Mouse (Mus musculus) liver, adult 2 months (tissue): ENCODE measurements around the gene Sf3a1.

Experiments
- CTCF ChIP-seq: fragments of 200-500 bp; IDR thresholded peaks from 2 replicates; pipeline ENCODE4 v1.5.1; 2011; ENCODE audit warnings: low read depth, low read length, control low read depth
- POLR2A ChIP-seq: fragments of 200-500 bp; IDR thresholded peaks from 2 replicates; pipeline ENCODE4 v1.6.1; 2011; ENCODE audit warnings: low read length, control low read depth; ENCODE audit not compliant: insufficient read depth; ENCODE audit errors: extremely low read depth

- no peak for TF ChIP-seq CTCF
- TF ChIP-seq POLR2A, result no peak
Observed at GRCm38 (mm10) chr11:4203705-4204074, 43.5 kb downstream of the Sf3a1 start.
